Mouse (Mus musculus): ENCODE data around the gene Fam160b1. TPM values are rescaled to one million over a fixed set of nuclear protein-coding genes. Genes with fewer than 3 reads are reported as not detected.

Fam160b1 gene
- 10 to 100 TPM in 3 of 4 experiments, 1 to 10 TPM in 1; 10.0 to 12.1 (median 12.0) TPM for total RNA-seq (2022)

DNA sequence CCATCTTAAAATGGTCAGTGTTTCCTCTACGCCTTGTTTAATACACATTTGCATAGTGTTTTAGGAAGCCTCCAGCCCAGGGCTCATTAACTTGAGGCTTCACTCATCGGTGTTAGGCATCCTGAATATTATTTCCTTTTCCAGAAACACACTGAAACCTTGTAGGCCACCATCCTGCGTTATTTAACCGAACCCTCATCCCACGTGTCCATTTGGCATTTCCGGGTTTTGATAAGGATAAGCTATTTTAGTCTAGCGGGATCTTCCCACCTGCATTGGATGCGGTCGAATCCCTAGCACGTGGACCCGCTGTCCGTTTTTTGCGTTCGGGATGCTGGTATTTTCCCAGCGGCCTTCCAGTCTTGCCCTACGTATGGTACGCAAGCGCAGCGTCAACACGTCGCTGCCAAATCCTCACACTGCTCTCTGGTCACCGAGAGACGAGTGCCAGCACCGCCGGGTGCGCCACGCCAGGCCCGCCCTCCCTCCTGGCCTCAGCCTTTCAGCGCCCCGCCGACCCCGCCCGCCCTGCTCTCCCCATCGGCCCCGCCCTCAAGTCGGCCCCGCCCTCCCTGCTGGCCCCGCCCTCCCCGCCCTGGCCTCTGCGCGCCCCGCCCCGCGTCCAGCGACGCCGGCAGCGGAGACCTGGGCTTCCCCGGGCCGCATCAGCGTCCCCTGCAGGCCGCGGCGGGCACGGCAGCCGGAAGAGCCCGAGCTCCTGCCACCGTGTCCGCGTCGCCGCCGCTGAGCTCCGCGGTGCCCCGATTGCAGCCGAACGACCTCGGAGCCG, at the start of gene Fam160b1:
TSS of gene Fam160b1 (plus strand) at position 340 of the 790 bp plus-strand sequence.
- DNase-seq (ENCODE audit: low spot score in 2 of 2) = peak; percentile 92 to 94

DNA sequence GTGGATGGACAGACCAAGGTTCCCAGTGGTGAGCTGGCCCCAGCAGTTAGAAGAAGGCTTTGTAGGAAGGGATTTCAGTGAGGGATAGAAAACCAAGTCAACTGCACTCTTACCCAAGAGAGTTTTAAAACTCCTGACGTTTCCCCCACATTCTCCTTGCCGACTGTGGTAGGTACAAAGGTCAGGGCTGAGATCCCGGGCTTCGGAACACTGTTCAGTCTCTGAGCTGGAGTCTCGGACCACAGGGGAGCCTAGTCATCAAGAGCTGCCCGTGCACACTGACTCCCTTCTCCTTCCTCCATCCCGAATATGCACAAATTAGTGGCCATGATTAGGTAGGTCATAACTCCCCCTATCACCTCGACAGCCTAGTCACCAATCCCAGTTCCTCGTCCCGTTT, 47.3 kb upstream of the Fam160b1 start:
- DNase-seq (ENCODE audit: low spot score in 2 of 2) = no peak

DNA sequence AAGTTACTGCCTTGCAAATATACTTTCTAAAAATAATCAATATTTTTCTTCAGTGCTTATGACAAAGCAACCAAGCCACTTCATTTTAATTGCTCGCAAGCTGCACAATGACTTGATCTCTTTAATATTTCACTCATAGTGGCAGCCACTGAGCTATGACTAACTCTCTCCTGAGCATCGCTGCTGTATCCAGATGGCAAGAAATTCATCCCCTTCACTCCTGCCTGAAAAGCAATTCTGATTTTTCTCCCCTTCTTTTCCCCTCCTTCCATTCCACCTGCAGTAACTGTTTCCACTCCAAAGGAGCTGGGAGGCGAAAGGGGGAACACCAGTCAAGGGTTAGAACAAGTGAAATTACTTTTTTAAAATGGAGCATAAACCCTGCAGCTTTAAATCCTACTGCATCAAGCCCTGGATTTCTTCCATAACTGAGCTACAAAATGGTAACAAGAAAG, 46.6 kb upstream of the Fam160b1 start:
- DNase-seq (ENCODE audit: low spot score in 2 of 2) = no peak

DNA sequence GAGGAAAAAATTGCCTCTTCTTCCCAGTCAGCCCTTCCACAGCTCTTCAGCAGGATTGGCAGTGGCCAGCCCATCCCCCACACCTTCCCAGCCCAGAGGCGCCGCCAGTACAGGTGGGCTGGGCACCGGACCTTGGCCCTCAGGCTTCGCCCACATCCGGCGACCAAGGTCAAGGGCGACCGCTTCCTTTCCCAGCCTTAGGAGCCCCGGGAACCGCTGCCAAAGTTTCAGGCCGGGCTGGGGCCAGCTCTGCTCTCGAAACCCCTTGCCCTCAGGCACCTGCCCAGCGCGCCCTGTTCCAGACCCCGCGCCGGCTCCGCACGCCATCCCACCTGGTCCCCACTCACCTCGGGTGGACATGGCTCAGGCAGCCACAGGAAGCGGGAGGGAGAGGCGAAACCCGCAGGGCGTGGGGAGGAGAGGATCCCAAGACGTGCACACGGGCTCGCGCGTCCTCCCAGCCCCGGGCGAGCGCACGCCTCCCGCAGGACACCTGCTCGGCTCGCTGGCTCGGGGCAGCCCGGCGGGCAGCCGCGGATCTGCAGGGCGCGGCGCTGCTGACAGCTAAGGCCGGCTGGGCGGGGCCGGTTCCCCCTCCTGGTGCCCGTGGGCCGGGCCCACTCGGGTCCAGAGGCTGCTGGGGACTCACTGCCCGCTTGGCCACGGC, 46.0 kb upstream of the Fam160b1 start, which contains the start of gene Ablim1:
TSS of gene Ablim1 (minus strand) at position 574 of the 667 bp plus-strand sequence.
- peak in 1 of 2 experiments; percentile 14 for DNase-seq (ENCODE audit: low spot score in 2 of 2)

DNA sequence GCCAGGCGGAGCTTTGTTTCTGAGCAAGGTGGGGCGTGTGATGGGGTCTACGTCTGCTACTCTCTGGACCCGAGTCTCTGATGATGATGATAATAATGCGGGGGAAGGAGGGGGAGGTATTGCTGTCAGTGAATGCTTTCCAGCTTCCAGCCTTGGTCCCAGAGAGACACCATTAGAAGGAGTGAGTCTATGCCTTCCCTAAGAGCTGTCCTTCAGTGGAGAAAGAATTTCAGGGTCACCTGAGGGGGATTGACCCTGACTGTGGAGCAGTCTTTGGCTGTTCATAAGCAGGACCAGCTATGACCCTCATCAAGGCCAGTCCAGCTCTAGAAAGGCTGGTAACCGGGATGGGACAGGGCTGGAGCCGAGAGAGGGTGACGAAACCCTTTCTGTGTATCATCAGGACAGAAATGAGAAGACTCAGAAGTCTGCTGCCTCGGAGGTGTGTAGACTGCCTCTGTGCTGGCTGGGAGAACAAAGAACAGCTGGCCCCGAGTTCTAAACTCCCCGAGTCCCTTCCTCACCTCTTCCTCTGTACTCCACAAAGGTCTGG, 45.4 kb upstream of the Fam160b1 start:
- no peak for DNase-seq (ENCODE audit: low spot score in 2 of 2)

DNA sequence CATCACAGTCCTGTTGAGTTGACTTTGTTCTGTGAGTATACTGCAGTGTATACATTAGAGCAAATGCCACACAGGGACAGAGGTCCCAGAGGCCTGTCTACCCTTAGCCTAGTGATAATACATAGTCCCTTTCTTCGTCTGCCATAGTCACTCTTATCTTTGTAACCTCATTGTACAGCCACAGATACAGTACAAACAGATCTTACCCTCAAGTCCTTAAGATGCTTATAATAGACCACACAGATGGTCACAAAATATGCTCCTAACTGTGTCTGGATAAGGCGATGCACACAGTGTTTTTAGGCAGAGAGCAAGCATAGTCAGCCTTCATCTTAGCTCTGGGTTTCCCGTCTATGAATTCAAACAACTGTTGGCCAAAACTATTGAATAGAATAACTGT, 43.9 kb upstream of the Fam160b1 start:
- DNase-seq (ENCODE audit: low spot score in 2 of 2) = no peak

DNA sequence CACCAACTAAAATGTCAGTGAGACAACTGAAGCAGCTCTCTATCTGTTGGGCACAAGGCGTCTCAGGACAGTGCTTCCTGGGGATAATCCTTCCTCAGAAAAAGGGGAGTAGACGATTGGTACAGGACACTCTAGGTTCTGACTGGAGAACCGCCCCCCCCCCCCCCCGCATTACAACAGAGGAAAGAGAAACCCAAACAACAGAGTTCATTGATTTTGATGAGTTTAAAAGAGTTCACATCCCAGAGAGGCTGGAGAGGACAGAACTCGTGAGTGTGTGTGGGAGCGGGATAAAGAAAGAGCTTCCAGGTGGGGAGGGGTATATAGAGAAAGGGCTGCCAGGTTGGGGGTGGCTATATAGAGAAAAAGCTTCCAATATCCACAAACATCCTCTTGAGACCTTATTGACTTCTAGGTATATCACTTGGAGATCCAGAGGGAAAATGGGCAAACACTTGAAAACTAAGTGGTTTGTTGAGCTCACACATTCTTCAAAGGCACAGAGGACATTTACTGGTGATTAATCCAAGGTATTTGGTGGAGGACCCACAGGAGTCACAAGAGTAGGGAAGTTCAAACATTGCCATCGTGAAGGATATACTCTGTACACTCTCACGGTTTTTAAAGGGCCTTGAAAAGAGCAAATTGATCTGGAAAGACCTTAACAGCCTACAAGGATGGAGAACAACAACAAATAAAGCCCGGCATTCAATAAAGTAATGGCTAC, 39.7 kb upstream of the Fam160b1 start:
- DNase-seq (ENCODE audit: low spot score in 2 of 2) = no peak

DNA sequence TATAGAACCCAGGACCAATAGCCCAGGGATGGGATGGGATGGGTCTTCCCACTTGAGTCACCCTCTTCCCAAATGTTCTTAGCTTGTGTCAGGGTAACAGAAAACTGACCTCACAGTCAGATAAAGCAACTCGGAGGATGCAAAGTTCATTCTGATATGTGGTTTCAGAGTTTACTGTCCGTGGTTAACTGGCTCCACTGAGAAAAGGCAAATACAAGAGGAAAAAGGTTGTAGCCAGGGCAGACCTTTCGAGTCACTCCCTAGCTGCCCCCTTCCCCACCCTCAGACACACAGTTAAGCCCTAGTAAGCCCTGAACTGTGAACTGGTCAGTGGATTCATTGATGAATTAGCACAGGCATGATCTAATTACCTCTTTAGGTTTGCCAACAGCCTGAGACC, 38.6 kb upstream of the Fam160b1 start:
- DNase-seq (ENCODE audit: low spot score in 2 of 2) = no peak

DNA sequence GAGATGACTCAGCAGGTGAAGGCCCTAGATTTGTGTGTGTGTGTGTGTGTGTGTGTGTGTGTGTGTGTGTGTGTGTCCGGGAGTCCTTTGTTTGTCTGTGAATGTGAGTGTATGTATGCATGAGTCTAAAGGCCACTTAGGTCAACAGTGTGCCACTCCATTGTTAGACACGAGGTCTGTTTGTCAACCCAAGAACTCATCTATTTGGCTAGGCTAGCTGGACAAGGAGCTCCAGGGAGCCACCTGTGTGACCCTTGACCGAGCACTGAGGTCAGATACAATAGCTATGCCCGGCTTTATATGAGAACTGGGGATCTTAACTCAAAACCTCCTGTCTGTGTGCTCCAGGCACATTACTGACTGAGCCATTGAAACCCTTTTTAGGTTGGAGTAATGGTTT, 38.0 kb upstream of the Fam160b1 start:
- no peak for DNase-seq (ENCODE audit: low spot score in 2 of 2)

DNA sequence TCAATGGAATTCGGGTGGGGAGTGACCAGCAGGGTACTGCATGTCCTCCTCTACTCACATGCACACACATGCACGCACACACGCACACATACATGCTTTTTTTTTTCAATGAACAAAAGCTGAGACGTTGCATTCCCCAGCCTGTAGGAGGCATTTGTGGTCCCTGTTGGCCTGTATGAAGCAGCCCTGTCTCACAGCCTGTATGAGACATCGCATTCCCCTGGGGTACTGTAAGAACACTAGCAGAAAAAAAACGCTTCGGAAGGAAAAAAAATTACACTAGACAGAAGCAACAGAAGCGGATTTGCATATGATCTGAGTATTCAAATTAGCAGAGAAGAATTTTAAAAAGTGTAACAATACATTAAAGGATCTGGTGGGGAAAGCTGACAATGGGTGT, 37.4 kb upstream of the Fam160b1 start:
- DNase-seq (ENCODE audit: low spot score in 2 of 2) = no peak

DNA sequence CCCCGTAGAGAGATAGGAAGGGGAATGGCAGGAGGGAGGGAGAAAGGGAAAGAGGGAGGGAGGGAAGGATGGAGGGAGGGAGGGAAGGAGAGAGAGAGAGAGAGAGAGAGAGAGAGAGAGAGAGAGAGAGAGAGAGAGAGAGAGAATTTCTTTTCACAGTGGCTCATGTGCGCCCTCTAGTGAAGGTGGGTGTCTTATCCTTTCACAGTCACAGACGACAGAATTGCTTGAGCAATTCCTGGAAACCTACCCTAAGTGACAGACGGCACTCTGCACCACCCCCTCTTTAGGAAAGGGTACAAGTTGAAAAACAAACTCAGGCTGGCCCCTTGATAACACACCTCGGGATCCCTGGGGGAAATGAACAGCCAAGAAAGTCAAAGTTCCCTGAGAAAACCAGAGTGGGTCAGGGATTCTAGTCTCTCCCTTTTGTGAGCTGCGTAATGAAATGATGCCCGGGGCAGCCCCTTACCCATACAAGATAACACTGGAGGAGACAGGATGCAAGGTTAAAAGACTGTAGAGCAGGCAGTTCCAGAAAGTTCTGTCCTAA, 34.7 kb upstream of the Fam160b1 start:
- DNase-seq (ENCODE audit: low spot score in 2 of 2) = no peak

DNA sequence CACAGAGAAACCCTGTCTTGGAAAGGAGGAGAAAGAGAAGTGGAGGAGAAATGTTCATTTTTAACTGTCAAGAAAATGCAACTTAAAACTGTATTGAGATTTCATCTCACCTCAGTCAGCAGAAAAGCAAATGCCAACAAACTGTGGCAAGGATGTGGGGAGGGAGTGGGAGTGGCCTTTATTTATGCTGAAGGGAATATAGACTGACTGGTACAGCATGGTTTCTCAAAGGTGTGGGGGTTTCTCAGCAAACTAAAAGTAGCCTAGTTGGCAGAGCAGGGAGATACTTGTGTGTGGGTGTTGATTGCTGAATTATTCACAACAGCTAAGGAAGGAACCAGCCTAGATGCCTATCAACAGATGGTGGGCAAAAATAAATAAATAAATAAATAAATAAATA, 32.8 kb upstream of the Fam160b1 start:
- no peak for DNase-seq (ENCODE audit: low spot score in 2 of 2)

DNA sequence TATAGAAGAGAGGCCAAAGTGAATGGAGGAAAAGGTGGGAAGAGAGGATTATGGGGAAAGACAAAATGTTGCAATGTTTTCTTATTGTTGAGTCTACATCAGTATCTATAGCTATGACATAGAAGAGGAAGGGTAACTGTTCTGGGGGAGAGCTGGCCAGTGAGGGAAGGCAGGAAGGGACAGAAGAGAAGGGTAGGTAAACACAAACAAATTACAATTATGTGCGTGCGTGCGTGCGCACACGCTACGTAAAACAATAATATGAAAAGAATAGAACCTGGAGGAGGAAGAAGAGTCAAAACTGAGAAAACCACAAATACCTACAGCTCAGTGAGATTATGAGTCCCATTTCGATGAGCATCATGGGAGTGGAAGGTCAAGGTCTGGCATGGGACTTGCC, 32.2 kb upstream of the Fam160b1 start:
- no peak for DNase-seq (ENCODE audit: low spot score in 2 of 2)

DNA sequence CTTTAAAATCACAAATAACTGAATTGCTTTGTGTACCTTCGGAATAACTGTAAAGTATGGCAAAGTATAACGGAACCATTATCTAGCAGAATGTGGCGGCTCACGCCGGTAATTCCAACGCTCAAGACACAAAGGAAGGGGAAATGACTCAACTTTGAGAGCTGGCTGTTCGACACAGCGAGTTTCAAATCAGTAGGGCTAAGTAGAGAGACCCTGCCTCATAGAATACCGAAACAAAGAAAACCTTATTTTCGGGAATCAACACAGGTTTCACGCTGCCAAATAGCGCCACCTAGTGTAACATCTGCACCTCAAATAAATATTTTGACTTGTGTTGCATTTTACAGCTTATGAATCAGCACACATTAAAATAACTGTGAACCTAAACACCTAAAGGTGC, 31.7 kb upstream of the Fam160b1 start:
- DNase-seq (ENCODE audit: low spot score in 2 of 2) = no peak

DNA sequence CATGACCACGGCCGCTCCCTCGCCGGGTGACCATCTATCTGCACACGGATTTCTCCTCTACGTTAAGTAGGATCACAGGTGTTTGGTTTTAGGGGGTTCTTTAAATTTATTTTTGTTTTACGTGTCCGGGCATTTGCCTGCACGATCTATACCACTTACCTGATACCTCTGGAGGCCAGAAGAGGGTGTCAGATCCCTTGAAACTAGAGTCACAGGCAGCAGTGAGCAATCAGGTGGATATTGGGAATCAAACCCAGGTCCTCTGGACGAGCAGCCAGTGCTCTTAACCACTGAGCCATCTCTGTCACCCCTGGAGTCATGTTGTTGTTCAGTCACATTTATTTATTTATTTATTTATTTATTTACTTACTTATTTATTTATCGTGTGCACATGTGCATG, 30.2 kb upstream of the Fam160b1 start:
- no peak for DNase-seq (ENCODE audit: low spot score in 2 of 2)

DNA sequence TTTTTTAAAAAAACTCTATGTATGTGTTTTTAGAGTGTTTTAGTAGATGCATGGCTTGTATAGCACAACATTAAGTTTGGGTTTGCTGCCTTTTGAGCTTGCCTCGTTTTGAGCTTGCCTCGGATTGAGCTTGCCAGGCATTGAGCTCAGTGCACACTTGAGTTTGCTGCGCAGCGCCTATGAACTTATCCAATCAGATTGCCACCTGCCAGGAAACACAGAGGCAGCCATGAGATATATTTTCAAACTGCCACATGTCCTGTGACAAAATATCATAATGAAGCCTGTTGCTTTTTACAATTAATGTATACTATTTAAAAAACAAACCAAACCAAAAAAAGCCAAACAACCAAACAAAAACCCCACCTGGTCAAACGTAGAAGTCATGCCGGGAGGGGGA, 29.2 kb upstream of the Fam160b1 start:
- no peak for DNase-seq (ENCODE audit: low spot score in 2 of 2)

DNA sequence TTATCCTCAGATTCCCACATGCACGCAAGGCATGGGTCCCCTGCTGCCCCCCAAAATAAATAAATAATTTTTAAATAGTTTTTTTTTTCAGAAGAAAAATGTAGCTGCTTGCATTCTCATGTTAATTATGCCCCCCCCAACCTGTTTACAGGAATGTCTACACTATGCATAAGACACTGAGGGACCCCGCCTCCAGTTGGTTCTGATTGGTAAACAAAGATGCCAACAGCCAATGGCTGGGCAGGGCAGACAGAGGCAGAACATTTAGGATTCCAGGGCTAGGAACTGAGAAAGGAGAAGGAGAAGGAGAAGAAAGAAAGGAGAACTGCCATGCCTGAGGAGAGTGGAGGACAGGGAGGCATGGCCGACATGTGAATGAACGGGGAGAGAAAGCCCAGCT, 27.1 kb upstream of the Fam160b1 start:
- no peak for DNase-seq (ENCODE audit: low spot score in 2 of 2)

DNA sequence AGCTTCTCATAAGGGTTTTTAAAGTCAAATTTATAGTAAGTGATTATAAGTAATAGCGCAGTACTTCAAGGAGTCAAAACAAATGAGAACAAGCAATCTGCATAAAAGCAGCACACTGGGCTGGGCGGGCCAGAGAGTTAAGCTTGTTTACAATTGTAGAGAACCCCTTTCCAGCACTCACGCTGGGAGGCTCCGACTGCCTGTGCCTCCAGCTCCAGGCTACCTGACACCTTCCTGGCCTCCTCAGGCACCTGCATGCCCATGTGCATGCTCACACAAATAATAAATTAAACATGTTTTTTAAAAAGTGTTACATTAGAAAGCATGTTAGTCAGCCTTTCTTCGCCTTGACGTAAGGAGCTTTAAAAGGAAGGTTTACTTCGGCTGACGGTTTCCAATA, 25.3 kb upstream of the Fam160b1 start:
- no peak for DNase-seq (ENCODE audit: low spot score in 2 of 2)

DNA sequence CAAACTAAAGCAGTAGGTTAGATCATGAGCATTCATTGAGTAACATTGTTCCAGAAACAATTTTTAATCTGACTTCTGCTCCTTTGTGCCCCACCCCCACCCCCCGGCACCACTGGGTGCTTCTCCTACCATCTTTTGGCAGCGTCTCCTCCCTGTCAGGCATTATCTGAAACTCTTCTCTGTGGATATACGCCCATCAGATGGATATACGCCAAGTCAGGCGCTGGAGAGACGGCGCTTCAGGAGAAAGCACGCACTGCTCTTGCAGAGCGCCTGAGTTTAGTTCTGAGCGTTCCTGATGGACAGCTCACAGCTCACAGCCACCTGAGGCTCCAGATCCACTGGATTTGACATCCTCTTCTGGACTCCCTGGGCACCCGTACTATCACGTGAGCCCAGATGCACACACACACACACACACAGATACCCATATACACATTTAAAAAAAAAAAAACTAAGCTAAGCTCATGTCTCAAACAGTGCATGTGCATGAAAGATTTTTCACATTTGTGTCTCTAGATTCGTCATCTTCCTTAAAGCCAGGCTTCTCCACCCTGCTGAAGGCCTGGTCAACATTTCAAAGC, 21.1 kb upstream of the Fam160b1 start:
- no peak for DNase-seq (ENCODE audit: low spot score in 2 of 2)

DNA sequence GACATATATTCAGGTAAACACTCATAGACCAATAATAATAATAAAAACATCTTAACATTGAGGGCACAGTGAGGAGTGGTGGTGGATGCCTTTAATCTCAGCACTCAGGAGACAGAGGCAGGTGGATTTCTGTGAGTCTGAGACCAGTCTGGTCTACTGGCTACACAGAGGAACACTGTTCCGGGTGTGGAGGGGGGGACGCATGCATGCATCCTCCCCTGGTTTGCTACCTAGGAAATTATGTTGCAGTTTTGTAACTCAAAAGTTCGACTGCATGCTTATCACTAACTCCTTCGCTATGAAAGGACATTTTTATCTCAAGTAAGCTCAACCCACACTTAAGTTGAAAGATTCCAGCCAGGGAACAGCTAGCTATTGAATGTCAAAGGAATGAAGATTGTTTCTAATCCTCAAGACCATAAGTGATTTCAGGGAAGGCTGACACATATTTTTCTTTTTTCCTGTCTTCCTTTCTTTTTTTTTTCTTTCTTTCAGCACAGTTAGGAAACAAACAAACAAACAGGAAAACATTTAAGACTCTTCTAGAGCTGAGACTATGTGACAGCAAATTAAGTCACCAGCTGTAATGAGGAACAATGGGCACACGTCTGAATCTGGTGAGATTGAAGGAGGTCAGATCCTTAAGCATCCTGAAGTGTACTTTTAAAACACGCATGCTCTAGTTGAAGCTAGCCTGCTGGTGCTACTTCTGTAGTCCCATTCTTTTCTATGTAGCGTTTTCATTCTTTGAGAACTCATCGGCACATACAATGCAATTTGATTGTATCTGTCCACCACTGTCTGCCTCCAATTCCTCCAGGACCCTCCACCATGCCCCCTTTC, 19.4 kb upstream of the Fam160b1 start:
- DNase-seq (ENCODE audit: low spot score in 2 of 2) = no peak
